Mouse (Mus musculus): ENCODE data around the gene Dad1.

Gene Dad1

DNA sequence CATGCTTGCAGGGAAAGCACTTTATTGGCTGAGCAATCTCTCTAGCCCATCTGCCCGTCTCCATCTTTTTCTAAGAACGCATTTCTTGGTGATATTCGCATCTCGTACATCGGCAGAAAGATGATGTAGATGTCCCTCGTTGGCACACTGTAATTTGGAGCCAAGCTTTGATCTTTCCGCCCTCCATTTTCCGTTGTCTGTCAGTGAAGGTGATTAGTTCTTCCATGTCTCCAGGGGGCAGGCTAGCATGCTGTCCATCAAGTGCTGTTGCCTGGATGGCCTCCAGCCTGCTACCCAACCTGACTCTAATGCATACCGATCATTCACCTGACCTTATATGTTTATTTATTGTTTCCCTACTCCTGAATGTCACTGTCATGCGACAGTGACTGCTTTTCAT is 50.1 kb downstream of the Dad1 start:
- DNase-seq = peak in 1 of 2 experiments; percentile 13

DNA sequence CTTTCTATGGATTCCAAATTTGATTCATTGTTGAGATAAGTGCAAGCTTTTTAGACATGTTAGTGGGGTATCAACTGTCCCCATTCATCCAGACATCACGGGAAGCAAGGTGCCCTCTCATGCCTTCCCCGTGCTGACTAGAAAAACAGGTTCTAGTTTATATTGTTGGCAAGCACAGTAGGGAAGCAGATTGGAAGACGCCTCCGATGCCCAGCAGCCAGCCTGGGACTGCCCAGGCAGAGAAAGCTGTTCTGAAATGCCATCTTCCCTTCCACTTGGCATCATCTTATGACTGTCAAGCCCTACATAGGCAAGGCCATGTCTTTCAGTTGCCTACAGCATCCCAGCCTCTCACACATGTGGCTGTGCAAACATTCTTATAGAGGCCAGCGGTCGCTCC is 50.7 kb downstream of the Dad1 start:
- DNase-seq = no peak

DNA sequence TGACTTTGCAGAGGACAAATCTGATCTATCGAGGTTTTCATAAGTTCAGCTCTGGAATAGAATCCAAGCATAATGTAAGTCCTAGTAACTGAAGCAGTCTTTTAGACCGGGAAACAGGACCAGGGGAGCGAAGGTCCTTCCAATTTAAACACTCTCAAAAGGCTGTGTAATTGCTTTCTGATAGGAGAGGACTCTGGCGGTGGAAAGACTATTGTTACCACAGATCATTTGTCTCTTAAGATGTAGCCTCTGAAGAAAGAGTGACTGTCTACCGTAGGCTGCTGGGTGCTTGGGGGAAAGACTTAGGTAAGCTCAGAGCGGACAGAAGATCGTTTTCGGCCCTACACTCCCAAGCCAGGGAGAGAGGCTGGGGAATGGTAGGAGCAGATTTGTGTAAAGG is 53.5 kb downstream of the Dad1 start:
- DNase-seq = peak in 1 of 2 experiments; percentile 13

DNA sequence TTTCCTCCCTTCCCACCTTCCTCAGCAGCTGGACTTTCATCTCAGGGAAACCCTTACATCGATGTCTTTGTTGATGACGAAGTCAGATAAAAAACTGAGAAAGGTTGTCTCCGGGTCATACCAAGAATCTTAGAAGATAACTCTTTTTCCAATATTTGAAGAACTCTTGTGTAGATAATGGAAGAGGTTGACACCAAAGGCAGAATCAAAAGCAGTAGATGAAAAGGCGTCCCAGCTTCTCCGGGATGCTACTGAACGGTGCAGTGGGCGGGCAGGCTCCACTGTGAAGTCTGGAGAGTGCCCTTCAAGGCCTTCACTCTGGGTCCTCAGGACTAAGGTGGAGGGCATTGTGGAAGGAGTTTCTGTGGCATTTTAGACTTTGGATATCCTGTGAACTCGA is 54.2 kb downstream of the Dad1 start:
- DNase-seq = peak in 1 of 2 experiments; percentile 21

DNA sequence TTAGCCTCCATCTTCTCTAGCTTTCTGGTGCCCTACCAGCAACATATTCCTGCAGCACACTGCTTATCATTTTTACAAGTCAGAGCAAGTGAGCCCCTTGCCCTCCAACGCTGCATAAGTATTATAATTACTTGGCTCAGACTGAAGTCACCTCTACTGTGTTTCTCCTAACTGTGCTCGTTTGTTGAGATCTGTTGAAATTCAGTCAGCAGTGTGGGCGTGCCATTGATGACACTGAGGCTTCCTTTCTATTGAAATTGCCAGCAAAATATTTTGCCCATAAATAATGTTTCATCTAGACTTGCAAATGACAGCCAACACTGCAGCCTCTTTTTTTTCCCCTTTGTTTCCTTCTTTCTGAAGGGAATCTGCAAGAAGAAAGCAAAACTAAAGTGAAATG is 56.2 kb downstream of the Dad1 start:
- no peak for DNase-seq

DNA sequence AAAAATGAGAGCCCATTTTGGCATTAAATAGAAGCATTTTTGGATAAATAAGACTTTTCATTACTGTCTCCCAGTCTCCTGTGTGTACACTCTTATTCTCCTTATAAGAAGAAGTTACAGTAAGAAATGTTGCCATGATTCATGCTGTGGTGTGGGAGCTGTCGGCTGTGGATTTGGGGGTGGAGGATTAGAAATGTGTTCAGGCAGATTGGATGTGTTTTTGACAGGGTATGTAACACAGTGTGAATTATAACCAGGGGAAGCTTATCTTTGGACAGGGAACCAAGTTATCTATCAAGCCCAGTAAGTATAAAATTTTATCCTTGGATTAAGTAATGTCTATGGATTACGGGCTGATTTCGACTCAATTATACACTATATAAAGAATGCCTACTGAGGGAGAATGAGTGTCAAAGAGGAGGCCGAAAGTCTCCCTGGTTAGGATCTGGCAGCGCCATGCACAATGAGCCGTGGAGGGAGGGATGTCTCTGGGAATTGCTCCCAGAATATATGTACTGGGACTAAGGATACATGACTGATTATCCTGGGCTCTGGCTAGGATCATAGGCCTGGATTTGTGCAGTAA is 58.0 kb downstream of the Dad1 start:
- DNase-seq = no peak

DNA sequence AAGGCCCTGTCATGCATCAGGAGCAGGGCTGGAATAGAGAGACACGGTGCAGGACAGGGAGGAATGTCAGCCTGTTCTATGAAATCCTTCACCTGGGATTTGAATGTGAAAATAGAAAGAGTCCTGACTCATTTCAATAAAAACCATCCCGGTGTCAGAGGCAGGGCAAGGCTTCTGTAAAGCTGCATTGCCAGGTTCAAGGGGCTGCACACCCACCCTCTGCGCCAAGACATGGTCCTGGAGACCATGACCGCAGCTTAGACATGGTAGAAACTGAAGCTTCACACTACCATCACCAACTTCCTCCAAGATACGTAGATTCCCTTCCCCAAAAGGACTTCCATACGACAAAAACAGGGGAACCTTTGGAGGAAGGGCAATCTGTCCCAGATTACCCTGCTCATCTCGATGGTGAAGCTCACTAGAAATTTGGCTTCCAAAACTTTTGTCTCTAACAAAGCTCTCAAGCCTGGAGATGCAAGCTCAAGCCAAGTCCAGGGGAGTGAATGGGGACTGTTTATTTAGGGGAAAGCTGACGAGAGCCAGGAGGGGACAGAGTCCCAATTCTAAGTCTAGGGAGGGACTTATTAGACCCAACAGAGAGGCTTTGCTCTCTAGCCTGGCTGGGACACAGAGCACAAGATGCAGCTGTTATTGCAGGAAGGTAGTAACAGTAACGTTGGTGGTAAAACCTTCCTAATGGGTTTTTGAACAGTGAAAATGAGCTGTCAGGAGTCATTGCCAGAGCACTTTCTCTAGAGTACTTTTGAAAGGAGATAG is 60.4 kb downstream of the Dad1 start:
- no peak for DNase-seq

DNA sequence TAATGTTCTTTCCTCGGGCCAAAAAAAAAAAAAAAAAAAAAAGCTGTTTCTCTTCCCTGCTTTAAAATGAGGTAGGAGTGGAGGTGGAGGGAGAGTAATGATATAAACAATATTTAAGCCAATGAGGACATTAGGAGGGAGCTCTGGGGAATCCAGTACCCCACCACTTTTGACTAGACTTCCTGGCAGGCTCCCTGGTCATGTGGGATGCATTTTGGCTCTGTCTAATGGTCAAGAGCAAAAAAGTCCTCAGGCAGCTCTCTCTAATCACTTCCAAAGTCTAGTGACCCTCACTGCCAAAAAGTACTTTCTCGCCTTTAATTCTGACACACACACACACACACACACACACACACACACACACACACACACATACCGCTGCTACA is 61.4 kb downstream of the Dad1 start:
- no peak for DNase-seq

DNA sequence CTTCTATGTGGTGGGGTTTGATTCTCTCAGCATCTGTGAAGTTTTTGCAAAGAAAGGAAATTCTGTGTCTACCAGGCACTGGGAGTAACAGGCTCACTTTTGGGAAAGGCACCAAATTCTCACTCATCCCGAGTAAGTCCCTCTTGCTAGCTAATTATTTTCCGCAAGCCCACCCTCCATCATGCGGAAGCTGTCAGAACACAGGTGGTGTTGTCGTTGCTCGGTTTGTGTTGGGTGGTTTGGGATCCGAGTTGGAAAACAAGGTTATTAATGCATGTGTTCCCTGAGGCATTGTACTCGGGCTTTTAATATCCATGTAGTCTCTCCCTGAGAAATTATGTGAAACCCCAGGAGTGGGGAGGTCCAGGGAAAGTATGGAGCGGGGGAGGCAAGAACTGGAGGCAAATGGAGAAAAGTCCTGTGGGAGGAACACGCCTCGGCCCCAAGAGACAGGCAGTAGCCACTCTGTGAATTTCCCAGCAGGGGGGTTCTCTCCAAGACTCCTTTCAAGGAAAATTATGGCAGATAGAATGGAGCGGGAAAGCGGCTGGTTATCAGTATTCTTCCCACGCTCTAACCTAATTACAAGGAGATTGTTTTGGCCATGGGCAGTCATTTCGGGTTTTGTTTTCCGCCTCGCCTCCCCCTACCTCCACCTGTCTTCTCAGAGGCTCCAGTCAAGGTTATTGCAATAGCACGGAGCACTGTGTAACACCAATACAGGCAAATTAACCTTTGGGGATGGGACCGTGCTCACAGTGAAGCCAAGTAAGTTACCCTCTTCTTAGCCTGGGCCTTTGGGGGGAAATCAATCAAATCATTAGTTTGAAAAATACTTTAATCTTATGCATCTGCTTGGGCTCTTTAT is 62.1 kb downstream of the Dad1 start:
- DNase-seq = no peak

DNA sequence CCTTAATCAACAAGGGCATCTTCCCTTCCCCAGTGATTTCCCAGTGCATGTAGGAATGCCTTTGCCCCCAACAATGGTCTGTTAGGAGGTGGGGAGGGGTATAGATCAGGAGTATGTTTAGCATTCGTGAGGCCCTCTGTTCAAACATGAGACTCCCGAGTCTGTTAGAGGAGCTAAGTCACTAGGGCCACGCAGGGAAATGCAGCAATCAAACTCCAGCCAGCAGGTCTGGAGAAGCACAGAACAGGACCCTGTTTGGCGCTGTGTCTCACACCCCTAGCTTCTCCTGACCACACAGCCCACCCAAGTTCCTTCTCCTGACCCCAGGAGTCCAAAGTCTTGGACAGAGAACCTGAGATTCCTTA is 62.9 kb downstream of the Dad1 start:
- no peak for DNase-seq

DNA sequence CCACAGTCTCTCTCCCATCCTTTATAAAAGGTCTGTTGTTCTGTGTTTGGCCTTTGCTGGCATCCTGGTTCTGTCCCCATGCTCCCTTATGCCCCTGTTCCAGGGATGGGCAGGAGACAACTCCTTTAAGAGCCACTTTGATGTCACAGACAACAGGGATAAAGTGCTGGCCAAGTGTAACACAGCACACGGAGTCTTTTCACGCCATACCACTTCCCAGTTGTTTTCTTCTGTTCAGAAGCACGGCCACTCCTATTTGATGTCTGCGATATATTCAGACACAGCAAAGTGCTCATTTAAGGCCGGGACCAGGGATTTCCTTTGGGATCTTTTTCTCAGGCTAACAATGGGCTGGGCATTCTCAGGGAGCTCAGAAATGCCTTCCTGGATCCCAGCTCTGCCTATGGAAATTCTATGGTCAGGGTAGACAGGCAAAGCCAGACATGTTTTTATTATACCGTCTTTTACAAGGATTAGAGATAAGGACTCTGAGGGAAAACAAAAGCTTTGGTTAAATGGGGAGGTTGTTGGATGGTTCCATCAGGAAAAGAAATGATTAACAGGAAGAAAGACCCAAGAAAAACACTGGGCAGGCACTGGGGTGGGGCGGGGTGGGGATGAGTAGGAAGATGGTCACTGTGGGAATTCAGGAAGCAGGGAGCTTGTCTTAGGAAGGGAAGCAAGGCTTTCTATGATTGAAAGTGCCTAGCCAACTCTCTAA is 63.4 kb downstream of the Dad1 start:
- DNase-seq = no peak

DNA sequence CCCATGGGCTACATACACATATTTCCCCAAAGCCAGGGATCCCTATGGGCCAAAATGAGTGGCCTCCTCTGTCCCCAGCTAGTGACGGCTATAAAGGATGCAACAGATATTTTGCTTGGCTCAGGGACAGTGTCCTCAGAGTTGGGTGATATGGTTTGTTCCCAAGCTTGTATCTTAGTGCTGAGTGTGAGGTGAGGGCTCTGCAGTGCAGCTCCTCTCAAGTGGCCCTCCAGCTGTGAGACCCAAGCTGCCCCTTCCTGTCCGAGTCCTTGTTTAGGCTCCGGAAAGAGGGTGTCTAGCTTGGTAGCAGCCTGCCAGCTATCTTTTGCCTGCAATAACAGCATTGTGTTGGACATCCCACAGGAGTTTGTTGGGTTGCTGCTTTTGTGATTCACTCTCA is 64.6 kb downstream of the Dad1 start:
- no peak for DNase-seq

DNA sequence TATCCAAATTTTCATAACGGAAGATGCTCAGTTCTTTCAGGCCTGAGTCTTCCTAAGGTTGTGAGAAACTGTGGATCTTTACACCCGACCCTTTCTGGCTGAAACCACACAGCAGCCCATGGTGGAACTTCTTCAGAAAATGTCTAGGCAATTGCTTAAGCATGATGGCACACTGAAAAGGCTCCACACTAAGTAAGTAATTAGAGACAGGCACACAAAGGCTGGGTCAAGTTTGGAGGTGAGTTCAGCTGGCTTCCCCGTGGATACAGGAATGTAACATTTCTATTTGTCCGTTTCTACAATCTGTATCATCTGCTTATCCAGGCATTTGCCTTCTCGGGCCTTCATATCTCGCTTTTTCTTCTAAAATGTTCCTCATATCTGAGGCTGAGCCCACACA is 66.7 kb downstream of the Dad1 start:
- no peak for DNase-seq
